Mouse (Mus musculus) megakaryocyte, embryonic 14.5 days (primary cell): Measurements from ENCODE around the gene Avp. TPM values are rescaled to one million over a fixed set of nuclear protein-coding genes. Genes with fewer than 3 reads are reported as not detected.

ENCODE experiments used
- H3K27me3 ChIP-seq: replicated peaks from 2 replicates; pipeline ENCODE3; 2012; ENCODE audit warnings: inconsistent platforms
- H3K36me3 ChIP-seq: replicated peaks from 2 replicates; pipeline ENCODE3; 2012; ENCODE audit warnings: low read length, inconsistent platforms, mixed read lengths
- H3K4me1 ChIP-seq: 2 replicates; pipeline ENCODE4 v1.6.1; 2012; ENCODE audit warnings: inconsistent platforms
- H3K4me3 ChIP-seq: replicated peaks from 2 replicates; pipeline ENCODE3; 2012; ENCODE audit warnings: moderate library complexity, mild to moderate bottlenecking, inconsistent platforms
- H3K9me3 ChIP-seq: 2 replicates; pipeline ENCODE4 v1.6.1; 2012; ENCODE audit warnings: inconsistent platforms
- FLI1 ChIP-seq: IDR thresholded peaks from 2 replicates; pipeline ENCODE4 v1.6.1; 2012; ENCODE audit warnings: low read length, inconsistent platforms, mixed read lengths
- GATA1 ChIP-seq: IDR thresholded peaks from 3 replicates; pipeline ENCODE4 v1.6.1; 2012; ENCODE audit warnings: mixed read lengths, low read length, inconsistent platforms, borderline replicate concordance
- polyA plus RNA-seq: library from polyadenylated mRNA; stranded (reverse); fragments of >175 nt; gene quantifications from 2 replicates; pipeline ENCODE4 v1.2.3, GENCODE M21; 2012; ENCODE audit warnings: low replicate concordance; ENCODE audit not compliant: insufficient read depth

The Avp gene
- polyA plus RNA-seq, 1 experiment, result not detected

GRCm38 (mm10) chr2:130575873-130576272, 6.5 kb downstream of the Avp start, which contains the start of gene Oxt:
Oxt (plus strand) TSS chr2:130576173.
- Histone ChIP-seq H3K4me3 (peak within 1 kb of the TSS; percentile 78), H3K36me3 (no peaks in the 10 kb centered on the region), H3K4me1 (peaks cover 50% of the 10 kb centered on the region), H3K9me3 (no peaks in the 10 kb centered on the region), H3K27me3 (peaks cover 81% of the 10 kb centered on the region)
- TF ChIP-seq GATA1 (no peak), FLI1 (no peak)

DNA sequence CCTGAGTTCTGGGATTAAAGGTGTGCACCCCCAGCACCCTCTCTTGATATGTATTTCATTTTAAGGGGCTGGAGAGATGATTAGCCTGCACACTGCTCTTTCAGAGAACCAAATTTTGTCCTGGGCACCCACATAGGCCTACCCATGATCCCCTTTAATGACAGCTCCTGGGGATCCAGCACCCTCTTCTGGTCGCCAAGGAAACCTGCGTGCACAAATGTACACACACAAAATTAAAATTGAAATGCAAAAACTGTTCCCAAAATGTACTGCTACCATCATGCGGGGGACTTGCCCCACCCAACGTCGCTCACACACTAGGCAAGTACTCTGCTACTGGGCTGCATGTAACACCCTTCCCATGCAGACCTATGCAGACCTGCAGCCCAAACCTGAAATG, 7.4 kb downstream of the Avp start:
- H3K4me3 ChIP-seq, result no peak overlapping the region

GRCm38 (mm10) chr2:130569926-130570325, 12.4 kb downstream of the Avp start:
- H3K9me3 ChIP-seq, result no peaks in the 10 kb centered on the region
- TF ChIP-seq FLI1 (no peak), GATA1 (no peak)
- H3K36me3 ChIP-seq, result peaks cover 29% of the 10 kb centered on the region

More for the DNA sequence above, 7.4 kb downstream of the Avp start:
- no peaks in the 10 kb centered on the region for H3K9me3 ChIP-seq
- H3K36me3 ChIP-seq, result no peaks in the 10 kb centered on the region
- peaks cover 73% of the 10 kb centered on the region for H3K27me3 ChIP-seq
- TF ChIP-seq GATA1 (no peak), FLI1 (no peak)
- peaks cover 41% of the 10 kb centered on the region for H3K4me1 ChIP-seq

DNA sequence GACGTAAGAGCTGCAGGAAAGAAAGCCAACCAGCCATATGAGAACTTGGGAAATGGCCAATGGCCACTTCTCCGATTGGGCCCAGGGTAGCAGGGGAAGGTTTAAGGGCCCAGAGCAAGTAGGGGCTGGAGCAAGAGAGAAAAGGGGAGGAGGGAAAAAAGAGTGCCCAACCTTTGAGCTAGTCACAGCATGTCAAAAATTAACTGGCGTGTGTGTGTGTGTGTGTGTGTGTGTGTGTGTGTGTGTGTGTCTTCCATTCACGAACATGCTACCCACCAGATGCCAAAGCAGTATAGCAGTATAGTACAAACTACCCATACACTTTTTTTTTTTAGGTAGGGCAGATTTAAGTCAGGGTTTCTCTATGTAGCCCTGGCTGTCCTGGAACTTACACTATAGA, 13.4 kb downstream of the Avp start:
- TF ChIP-seq GATA1, result no peak
- TF ChIP-seq FLI1, result no peak
- Histone ChIP-seq H3K4me3 (no peak overlapping the region), H3K4me1 (peaks cover 27% of the 10 kb centered on the region), H3K27me3 (peaks cover 24% of the 10 kb centered on the region), H3K9me3 (no peaks in the 10 kb centered on the region), H3K36me3 (peaks cover 30% of the 10 kb centered on the region)

More at GRCm38 (mm10) chr2:130569926-130570325, 12.4 kb downstream of the Avp start:
- peaks cover 17% of the 10 kb centered on the region for H3K4me1 ChIP-seq
- no peak overlapping the region for H3K4me3 ChIP-seq
- H3K27me3 ChIP-seq, result peaks cover 28% of the 10 kb centered on the region

GRCm38 (mm10) chr2:130564983-130565382, 17.4 kb downstream of the Avp start:
- Histone ChIP-seq H3K36me3 (peaks cover 35% of the 10 kb centered on the region), H3K4me1 (peaks cover 43% of the 10 kb centered on the region), H3K27me3 (no peaks in the 10 kb centered on the region), H3K9me3 (no peaks in the 10 kb centered on the region), H3K4me3 (no peak overlapping the region)
- TF ChIP-seq GATA1, result no peak
- no peak for TF ChIP-seq FLI1

GRCm38 (mm10) chr2:130564063-130564462, 18.3 kb downstream of the Avp start:
- TF ChIP-seq GATA1 (no peak), FLI1 (no peak)
- Histone ChIP-seq H3K4me3 (peak overlapping the region; percentile 99), H3K9me3 (no peaks in the 10 kb centered on the region), H3K4me1 (peaks cover 43% of the 10 kb centered on the region), H3K36me3 (peaks cover 41% of the 10 kb centered on the region), H3K27me3 (no peaks in the 10 kb centered on the region)

GRCm38 (mm10) chr2:130563212-130564055, 18.9 kb downstream of the Avp start, which contains the start of gene Mrps26:
Mrps26 (plus strand) TSS chr2:130563742.
- Histone ChIP-seq H3K9me3 (no peaks in the 10 kb centered on the region), H3K4me1 (peaks cover 44% of the 10 kb centered on the region), H3K4me3 (peak within 1 kb of the TSS; percentile 99), H3K27me3 (no peaks in the 10 kb centered on the region), H3K36me3 (peaks cover 44% of the 10 kb centered on the region)
- TF ChIP-seq GATA1, result no peak
- 0 out of 2 replicates have a peak, but pooled peaks have one; percentile 33 for TF ChIP-seq FLI1

GRCm38 (mm10) chr2:130558015-130558414, 24.3 kb downstream of the Avp start:
- Histone ChIP-seq H3K4me1 (peaks cover 24% of the 10 kb centered on the region), H3K9me3 (no peaks in the 10 kb centered on the region), H3K27me3 (no peaks in the 10 kb centered on the region), H3K36me3 (peaks cover 64% of the 10 kb centered on the region), H3K4me3 (no peak overlapping the region)
- TF ChIP-seq FLI1 (no peak), GATA1 (no peak)

GRCm38 (mm10) chr2:130557462-130557861, 24.9 kb downstream of the Avp start:
- Histone ChIP-seq H3K4me3 (no peak overlapping the region), H3K4me1 (peaks cover 19% of the 10 kb centered on the region), H3K27me3 (no peaks in the 10 kb centered on the region), H3K9me3 (no peaks in the 10 kb centered on the region), H3K36me3 (peaks cover 70% of the 10 kb centered on the region)
- no peak for TF ChIP-seq GATA1

DNA sequence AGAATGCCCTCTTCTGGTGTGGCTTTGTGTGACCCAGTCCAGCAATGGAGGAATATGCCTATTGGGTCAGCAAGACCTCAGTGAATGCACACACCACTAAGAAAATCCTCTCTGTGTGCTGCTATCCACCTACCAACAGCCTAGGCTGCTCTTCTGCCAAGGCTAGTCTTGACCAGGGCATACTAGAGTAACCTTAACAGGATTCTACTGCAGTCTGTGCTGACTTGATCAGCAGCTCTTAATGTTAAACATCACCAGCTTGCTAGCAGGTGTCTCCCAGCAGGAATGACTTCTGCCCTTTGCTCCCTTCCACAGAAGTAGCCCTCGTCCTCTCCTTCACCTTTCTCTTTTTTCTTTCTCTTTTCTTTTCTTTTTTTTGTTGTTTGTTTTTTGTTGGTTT, 26.1 kb downstream of the Avp start:
- Histone ChIP-seq H3K4me3 (no peak overlapping the region), H3K9me3 (no peaks in the 10 kb centered on the region), H3K27me3 (no peaks in the 10 kb centered on the region), H3K4me1 (peaks cover 13% of the 10 kb centered on the region), H3K36me3 (peaks cover 81% of the 10 kb centered on the region)
- TF ChIP-seq FLI1 (no peak), GATA1 (no peak)
